Mouse (Mus musculus) CH12.LX (cell line): Measurements from ENCODE around the gene Zbtb7a.

Experiments used
- NELFE ChIP-seq: IDR thresholded peaks from 2 replicates; pipeline ENCODE4 v1.6.1; 2011; ENCODE audit warnings: low read depth, low read length, improper control_type of control experiment
- POLR2A ChIP-seq: IDR thresholded peaks from 2 replicates; pipeline ENCODE4 v1.6.1; 2011; ENCODE audit warnings: low read depth, mild to moderate bottlenecking, improper control_type of control experiment, low read length

- TF ChIP-seq POLR2A (no peak), NELFE (no peak)
Measured at GRCm38 (mm10) chr10:81180946-81181345, 45.9 kb downstream of the Zbtb7a start.
